In genomic region chr2:154677651-154678139, GRCm38 (mm10) we compare ENCODE assay signal across 8 mouse cellular contexts. TPM values are rescaled to one million over a fixed set of nuclear protein-coding genes. Genes with fewer than 3 reads are reported as not detected.
A peak's percentile ranks its signal among the peaks of the same experiment; 100 is the strongest.
DNase-seq lines count a peak whose midpoint lies in the region; ATAC-seq and TF ChIP-seq lines count a peak whose summit lies in the region.

No protein-coding gene starts in this region.

- WGBS in cerebellum, adult 2 months, result 6% methylated on average over 10 of the region's 10 CpGs
- 2% methylated on average over 10 of the region's 10 CpGs for WGBS in forebrain, postnatal 0 days
- WGBS in hindbrain, embryonic 12.5 days, result 9% methylated on average over 10 of the region's 10 CpGs
- 85% methylated on average over 7 of the region's 10 CpGs for WGBS in macrophage (ENCODE audit: missing documents)

- TF ChIP-seq POLR2A in MEL (IDR thresholded peaks at IDR 0.05; ENCODE audit: control insufficient read depth in 1 of 2, insufficient read depth in 1 of 2, low read depth in 1 of 2, low read length in 2 of 2, poor library complexity in 1 of 2), result no peak
- TF ChIP-seq POLR2A in cerebellum, adult 2 months (IDR thresholded peaks at IDR 0.05; ENCODE audit: borderline replicate concordance, insufficient read depth, low read length), result no peak

- H3K9me3 ChIP-seq in MEL (replicated peaks; ENCODE audit: insufficient read depth, low read length), result no peaks in the 10 kb centered on the region
- no peaks in the 10 kb centered on the region for H3K9me3 ChIP-seq in forebrain, postnatal 0 days (ENCODE audit: low read length)
- no peaks in the 10 kb centered on the region for H3K9me3 ChIP-seq in hindbrain, embryonic 12.5 days (replicated peaks)

- intact Hi-C loops in left cerebral cortex, postnatal 10 days (cut with DNase I), result no loop called here

- DNase-seq in MEL (ENCODE audit: low read depth, low spot score), result peak; percentile 83
- peak; percentile 53 to 63 for DNase-seq in cerebellum, adult 2 months
- DNase-seq in forebrain, postnatal 0 days, result peak; percentile 96
- DNase-seq in left cerebral cortex, postnatal 10 days (ENCODE audit: extremely low spot score in 1 of 2, low spot score in 2 of 2), result peak; percentile 84 to 89
- peak; percentile 82 for DNase-seq in right cerebral cortex, postnatal 4 days

- peak overlapping the region; percentile 68 for H3K9ac ChIP-seq in MEL (ENCODE audit: control insufficient read depth, low read depth, low read length, poor library complexity, severe bottlenecking)
- H3K9ac ChIP-seq in forebrain, postnatal 0 days, result peak overlapping the region; percentile 19; the same call in 1 of the 2 replicates
- peak overlapping the region; percentile 54 for H3K9ac ChIP-seq in hindbrain, embryonic 12.5 days

- TF ChIP-seq RAD21 in MEL (IDR thresholded peaks at IDR 0.05; ENCODE audit: low read depth, low read length), result no peak

- H3K79me2 ChIP-seq in MEL (ENCODE audit: control insufficient read depth, insufficient read depth, low read length, poor library complexity) (peaks cover 25% of the 10 kb centered on the region), macrophage (ENCODE audit: inconsistent target) (peaks cover 100% of the 10 kb centered on the region)

- H3K4me3 ChIP-seq in MEL (ENCODE audit: control insufficient read depth in 1 of 2, insufficient read depth in 1 of 2, low read depth in 2 of 2, low read length in 2 of 2), result peak overlapping the region; percentile 55 to 75
- peak overlapping the region; percentile 3 for H3K4me3 ChIP-seq in cerebellum, adult 2 months (replicated peaks; ENCODE audit: insufficient read depth, low read depth, low read length)
- H3K4me3 ChIP-seq in forebrain, postnatal 0 days (ENCODE audit: low read depth, low read length), result peak overlapping the region; percentile 11; the same call in 1 of the 2 replicates
- peak overlapping the region; percentile 11 for H3K4me3 ChIP-seq in hindbrain, embryonic 12.5 days
- H3K4me3 ChIP-seq in macrophage (ENCODE audit: inconsistent target), result no peak overlapping the region

- H3K36me3 ChIP-seq in MEL (ENCODE audit: control insufficient read depth in 1 of 2, insufficient read depth in 2 of 2, low read length in 2 of 2), result peaks cover 0 to 23% of the 10 kb centered on the region in 2 experiments; a peak in 2 of 4 replicates
- H3K36me3 ChIP-seq in forebrain, postnatal 0 days (ENCODE audit: insufficient read depth), result no peaks in the 10 kb centered on the region
- H3K36me3 ChIP-seq in hindbrain, embryonic 12.5 days, result 0 out of 2 replicates have a peak, but pooled peaks cover 3% of the 10 kb centered on the region
- peaks cover 17% of the 10 kb centered on the region; the same call in 1 of the 2 replicates for H3K36me3 ChIP-seq in macrophage (ENCODE audit: inconsistent target)

- H3K27me3 ChIP-seq in MEL (ENCODE audit: control insufficient read depth in 1 of 2, insufficient read depth in 2 of 2, low read length in 2 of 2), result no peaks in the 10 kb centered on the region
- H3K27me3 ChIP-seq in cerebellum, adult 2 months (ENCODE audit: control insufficient read depth, insufficient read depth, low read length), result no peaks in the 10 kb centered on the region
- no peaks in the 10 kb centered on the region for H3K27me3 ChIP-seq in forebrain, postnatal 0 days (ENCODE audit: insufficient read depth, low read length)
- H3K27me3 ChIP-seq in hindbrain, embryonic 12.5 days, result no peaks in the 10 kb centered on the region

- peak; percentile 88 for ATAC-seq in forebrain, postnatal 0 days
- peak; percentile 81 for ATAC-seq in hindbrain, embryonic 12.5 days (ENCODE audit: low FRiP score)
- no peak for ATAC-seq in CD4-positive, CD25-positive, alpha-beta regulatory T cell, adult 4 months

- H3K4me2 ChIP-seq in forebrain, postnatal 0 days (ENCODE audit: low read depth), result peak overlapping the region; percentile 44
- H3K4me2 ChIP-seq in hindbrain, embryonic 12.5 days (replicated peaks), result peak overlapping the region; percentile 51

- H3K27ac ChIP-seq in MEL (ENCODE audit: control insufficient read depth, low read depth, low read length) (peak overlapping the region; percentile 88), macrophage (0 out of 2 replicates have a peak overlapping the region, but pooled peaks have one; percentile 8)
- H3K27ac ChIP-seq in cerebellum, adult 2 months (ENCODE audit: insufficient read depth, low read length), result peak overlapping the region; percentile 82
- peak overlapping the region; percentile 86 for H3K27ac ChIP-seq in forebrain, postnatal 0 days (ENCODE audit: low read depth, low read length)
- H3K27ac ChIP-seq in hindbrain, embryonic 12.5 days, result peak overlapping the region; percentile 91

- TF ChIP-seq EP300 in MEL (IDR thresholded peaks at IDR 0.05; ENCODE audit: low read depth in 1 of 2, low read length in 2 of 2), result peak; percentile 43 to 59

- peaks cover 6 to 11% of the 10 kb centered on the region in 2 experiments for H3K4me1 ChIP-seq in MEL (ENCODE audit: control insufficient read depth in 1 of 2, insufficient read depth in 2 of 2, low read length in 2 of 2)
- H3K4me1 ChIP-seq in cerebellum, adult 2 months (ENCODE audit: control insufficient read depth, insufficient read depth, low read length), result peaks cover 25% of the 10 kb centered on the region
- H3K4me1 ChIP-seq in forebrain, postnatal 0 days (ENCODE audit: insufficient read depth), result peaks cover 8% of the 10 kb centered on the region
- H3K4me1 ChIP-seq in hindbrain, embryonic 12.5 days, result peaks cover 34% of the 10 kb centered on the region

- no peak for TF ChIP-seq CTCF in MEL (IDR thresholded peaks at IDR 0.05 in 2 of 3, conservative IDR thresholded peaks at IDR 0.05 in 1 of 3; ENCODE audit: control insufficient read depth in 1 of 3, insufficient read depth in 1 of 3, low read depth in 2 of 3, low read length in 3 of 3, poor library complexity in 1 of 3, severe bottlenecking in 1 of 3)
- no peak for TF ChIP-seq CTCF in cerebellum, adult 2 months (IDR thresholded peaks at IDR 0.05; ENCODE audit: borderline replicate concordance, insufficient read depth, low read depth, low read length)
- TF ChIP-seq CTCF in forebrain, postnatal 0 days (IDR thresholded peaks at IDR 0.05; ENCODE audit: low read depth), result no peak

TF ChIP-seq in MEL, 35 proteins besides CTCF, POLR2A, EP300 and RAD21:
- TF ChIP-seq JUND (IDR thresholded peaks at IDR 0.05; ENCODE audit: low read depth, low read length) (no peak), SIN3A (IDR thresholded peaks at IDR 0.05; ENCODE audit: low read length) (peak; percentile 71), USF2 (IDR thresholded peaks at IDR 0.05; ENCODE audit: borderline replicate concordance in 1 of 2, insufficient read depth in 1 of 2, low read depth in 1 of 2, low read length in 2 of 2) (no peak), MYC (IDR thresholded peaks at IDR 0.05; ENCODE audit: low read depth, low read length) (no peak), NRF1 (IDR thresholded peaks at IDR 0.05; ENCODE audit: insufficient read depth, low read depth, low read length, poor library complexity, severe bottlenecking) (no peak), HCFC1 (IDR thresholded peaks at IDR 0.05; ENCODE audit: low read depth, low read length) (0 out of 2 replicates have a peak, but pooled peaks have one; percentile 25), CHD2 (IDR thresholded peaks at IDR 0.05; ENCODE audit: low read length) (no peak), TCF12 (IDR thresholded peaks at IDR 0.05; ENCODE audit: low read depth, low read length) (0 out of 2 replicates have a peak, but pooled peaks have one; percentile 31), USF1 (IDR thresholded peaks at IDR 0.05; ENCODE audit: low read depth, low read length) (no peak), CHD1 (IDR thresholded peaks at IDR 0.05; ENCODE audit: low read depth, low read length) (no peak), ZMIZ1 (IDR thresholded peaks at IDR 0.05; ENCODE audit: low read depth, low read length) (no peak), SMC3 (IDR thresholded peaks at IDR 0.05; ENCODE audit: low read depth, low read length) (no peak), TBP (IDR thresholded peaks at IDR 0.05; ENCODE audit: low read depth, low read length) (no peak), TAL1 (IDR thresholded peaks at IDR 0.05; ENCODE audit: low read length) (peak; percentile 43), GABPA (IDR thresholded peaks at IDR 0.05; ENCODE audit: low read depth, low read length) (no peak), GATA1 (IDR thresholded peaks at IDR 0.05; ENCODE audit: low read depth, low read length) (peak; percentile 72), ZNF384 (IDR thresholded peaks at IDR 0.05; ENCODE audit: low read depth, low read length) (no peak), UBTF (IDR thresholded peaks at IDR 0.05; ENCODE audit: borderline replicate concordance, insufficient read depth, low read depth, low read length) (no peak), MAZ (IDR thresholded peaks at IDR 0.05; ENCODE audit: low read depth, low read length) (0 out of 2 replicates have a peak, but pooled peaks have one; percentile 10), ETS1 (IDR thresholded peaks at IDR 0.05; ENCODE audit: low read depth, low read length) (peak; percentile 29; the same call in 1 of the 2 replicates)
TF ChIP-seq in MEL: peak in this region for 7.

RNA-seq across cellular contexts. Expression of gene Chmp4b, which starts 26.2 kb away (rescaled TPM):
- total RNA-seq in MEL (2012; rRNA removed), result 118 TPM in 2 replicates
- polyA plus RNA-seq in MEL (2012; ENCODE audit: insufficient read depth in 1 of 2, insufficient read length in 2 of 2, low read depth in 1 of 2, low replicate concordance in 2 of 2, missing spikeins in 1 of 2) (100 to 1,000 TPM in 1 of 2 experiments, not detected in 1; 196 TPM), macrophage (2018) (337 to 461 TPM (median 343 TPM) in 3 replicates)
- polyA plus RNA-seq in cerebellum, adult 2 months (2012; rRNA removed), result 307 and 356 TPM in 2 replicates
- 176 and 191 TPM in 2 replicates for total RNA-seq in forebrain, postnatal 0 days (2014; rRNA removed)
- polyA plus RNA-seq in forebrain, postnatal 0 days (2015; fragmentation: Nextera tagmentation; extraction: Ambion mirVana), result 28.9 and 29.4 TPM in 2 replicates
- 26.6 and 28.4 TPM in 2 replicates for polyA plus RNA-seq in hindbrain, embryonic 12.5 days (2016; fragmentation: Nextera tagmentation; extraction: Ambion mirVana)
- 100 to 1,000 TPM; 203 to 210 TPM for total RNA-seq in left cerebral cortex, postnatal 10 days (2021)
- total RNA-seq in macrophage (2018; cell fraction: chromatin; rRNA removed), result 100 to 1,000 TPM in 8 of 26 experiments, 10 to 100 TPM in 18; 42.4 to 191 (median 87.5) TPM
- total RNA-seq in macrophage (2018; cell fraction: cytosol; rRNA removed), result 100 to 1,000 TPM; 304 to 534 (median 451) TPM
- 100 to 1,000 TPM in 24 of 26 experiments, 10 to 100 TPM in 2; 82.1 to 276 (median 202) TPM for total RNA-seq in macrophage (2018; cell fraction: nucleus; rRNA removed)
- polyA plus RNA-seq in CD4-positive, CD25-positive, alpha-beta regulatory T cell, adult 4 months (2017; shearing (Covaris generic)), result 1 to 10 TPM; 2.4 to 6.2 TPM

Comparison
In these comparisons a context has a peak if more than half of its experiments do, and no peak if none do; other contexts are left out.
1. H3K27ac ChIP-seq: peak in every context shown above with its lines; median percentile 91 in hindbrain, embryonic 12.5 days; 88 in MEL; 86 in forebrain, postnatal 0 days; 82 in cerebellum, adult 2 months; 8 in macrophage.